ENCODE assay signal across 8 mouse cellular contexts in the genomic region with DNA sequence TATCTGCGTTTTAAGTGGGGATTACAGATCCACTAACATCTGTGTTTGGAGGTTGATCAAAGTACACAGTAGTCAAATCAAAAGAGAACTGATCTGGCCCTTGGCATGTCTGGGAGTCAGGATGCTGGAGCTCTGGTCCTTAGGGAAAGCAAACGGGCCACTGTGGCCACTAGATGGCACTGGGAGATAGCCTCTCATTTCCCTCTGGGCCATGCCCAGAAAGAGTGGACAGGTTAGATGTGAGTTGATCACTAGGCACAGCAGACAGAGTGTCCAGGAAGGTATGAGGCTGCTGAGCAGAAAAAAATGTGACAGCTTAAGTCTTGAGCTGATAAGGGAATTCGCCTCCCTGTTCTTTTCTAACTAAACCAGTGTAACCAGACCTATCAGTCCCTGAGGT. TPM values are rescaled to one million over a fixed set of nuclear protein-coding genes. Genes with fewer than 3 reads are reported as not detected.
DNase-seq lines count a peak whose midpoint lies in the region; ATAC-seq and TF ChIP-seq lines count a peak whose summit lies in the region.

No protein-coding gene starts in this region.

- intact Hi-C loops in left cerebral cortex, postnatal 10 days (cut with DNase I) = loop anchor here (2.0 kb wide), 1 partner anchor 70 kb away; no protein-coding TSS in a partner anchor

- TF ChIP-seq CTCF in olfactory bulb, adult 2 months (IDR thresholded peaks at IDR 0.05; ENCODE audit: insufficient read depth, low read depth, low read length) = 0 out of 2 replicates have a peak, but pooled peaks have one; percentile 27

- DNase-seq in layer of hippocampus, adult 11-12 months (ENCODE audit: low spot score) = peak; percentile 79
- DNase-seq in layer of hippocampus, adult 9-10 months (ENCODE audit: low spot score) = no peak
- peak; percentile 63 for DNase-seq in adrenal gland, postnatal 25 days
- DNase-seq in fibroblast of lung, adult 2 months (ENCODE audit: low read depth) = peak; percentile 34
- peak; percentile 38 to 71 for DNase-seq in left cerebral cortex, postnatal 10 days (ENCODE audit: extremely low spot score in 1 of 2, low spot score in 2 of 2)
- DNase-seq in urinary bladder, postnatal 25 days (ENCODE audit: low spot score) = peak; percentile 49

- no peak for TF ChIP-seq POLR2A in olfactory bulb, adult 2 months (IDR thresholded peaks at IDR 0.05; ENCODE audit: insufficient read depth, low read depth, low read length)

- peak; percentile 84 for ATAC-seq in intestine, embryonic 15.5 days

- H3K9ac ChIP-seq in intestine, embryonic 15.5 days = no peak overlapping the region

- H3K36me3 ChIP-seq in intestine, embryonic 15.5 days = no peaks in the 10 kb centered on the region

- no peak overlapping the region for H3K4me2 ChIP-seq in intestine, embryonic 15.5 days (replicated peaks)

- no peaks in the 10 kb centered on the region for H3K4me1 ChIP-seq in intestine, embryonic 15.5 days (replicated peaks)
- no peaks in the 10 kb centered on the region for H3K4me1 ChIP-seq in olfactory bulb, adult 2 months (ENCODE audit: control insufficient read depth, insufficient read depth, low read length)

- H3K9me3 ChIP-seq in intestine, embryonic 15.5 days = no peaks in the 10 kb centered on the region

- H3K27ac ChIP-seq in intestine, embryonic 15.5 days = no peak overlapping the region
- H3K27ac ChIP-seq in olfactory bulb, adult 2 months (ENCODE audit: insufficient read depth, low read depth, low read length) = no peak overlapping the region

- H3K27me3 ChIP-seq in intestine, embryonic 15.5 days (replicated peaks) = no peaks in the 10 kb centered on the region

- no peak overlapping the region for H3K4me3 ChIP-seq in intestine, embryonic 15.5 days (replicated peaks)
- no peak overlapping the region for H3K4me3 ChIP-seq in olfactory bulb, adult 2 months (ENCODE audit: insufficient read depth, low read depth, low read length)

- 9% methylated on average over 3 of the region's 3 CpGs for WGBS in intestine, embryonic 15.5 days
- 34% methylated on average over 3 of the region's 3 CpGs for WGBS in olfactory bulb, adult 2 months

RNA-seq across cellular contexts. Expression of a gene that starts 6.1 kb away (rescaled TPM):
- 1.8 and 2.1 TPM in 2 replicates for total RNA-seq in adrenal gland, postnatal 25 days (2021)
- 6.8 and 7.3 TPM in 2 replicates for polyA plus RNA-seq in intestine, embryonic 15.5 days (2015; fragmentation: Nextera tagmentation; extraction: Ambion mirVana)
- 1 to 10 TPM; 3.2 to 3.3 TPM for total RNA-seq in left cerebral cortex, postnatal 10 days (2021)
- polyA plus RNA-seq in olfactory bulb, adult 2 months (2012; ENCODE audit: insufficient read depth, insufficient read length, low replicate concordance, missing spikeins) = not detected in 2 replicates

RNA-seq across cellular contexts. Expression of a gene that starts 15.5 kb away (rescaled TPM):
- 5.2 and 9.0 TPM in 2 replicates for total RNA-seq in adrenal gland, postnatal 25 days (2021)
- 5.0 and 5.2 TPM in 2 replicates for polyA plus RNA-seq in intestine, embryonic 15.5 days (2015; fragmentation: Nextera tagmentation; extraction: Ambion mirVana)
- 100 to 1,000 TPM; 105 to 109 TPM for total RNA-seq in left cerebral cortex, postnatal 10 days (2021)
- not detected in 2 replicates for polyA plus RNA-seq in olfactory bulb, adult 2 months (2012; ENCODE audit: insufficient read depth, insufficient read length, low replicate concordance, missing spikeins)

Comparison
In these comparisons a context has a peak if more than half of its experiments do, and no peak if none do; other contexts are left out.
1. RNA of a gene that starts 15.5 kb away (total RNA-seq): 105 to 109 TPM in left cerebral cortex, postnatal 10 days; 5.2 to 9.0 TPM in adrenal gland, postnatal 25 days; every median in the first group is over 10 times any median in the second.